Mouse (Mus musculus) hindbrain, embryonic 12.5 days (tissue): ENCODE measurements around the gene Adamts10. TPM values are rescaled to one million over a fixed set of nuclear protein-coding genes. Genes with fewer than 3 reads are reported as not detected.

ENCODE experiments used
- ATAC-seq: fragments of 200-750 bp; cut with Nextera tagmentation; 2 replicates; pipeline ENCODE4 v1.8.0; 2017; ENCODE audit warnings: moderate TSS enrichment; ENCODE audit not compliant: low FRiP score
- H3K27ac ChIP-seq: fragments of 300-500 bp; sonication (generic); 2 replicates; pipeline ENCODE4 v1.5.1; 2016; ENCODE audit warnings: mild to moderate bottlenecking
- H3K27me3 ChIP-seq: fragments of 300-500 bp; sonication (generic); 2 replicates; pipeline ENCODE4 v1.6.1; 2016; ENCODE audit warnings: mild to moderate bottlenecking
- H3K36me3 ChIP-seq: fragments of 300-500 bp; sonication (generic); 2 replicates; pipeline ENCODE4 v1.6.1; 2016; ENCODE audit warnings: mild to moderate bottlenecking
- H3K4me1 ChIP-seq: fragments of 300-500 bp; sonication (generic); 2 replicates; pipeline ENCODE4 v1.6.1; 2016
- H3K4me2 ChIP-seq: fragments of 300-500 bp; sonication (generic); replicated peaks from 2 replicates; pipeline ENCODE4 v1.6.1; 2016; ENCODE audit warnings: mild to moderate bottlenecking
- H3K4me3 ChIP-seq: fragments of 300-500 bp; sonication (generic); 2 replicates; pipeline ENCODE4 v1.5.1; 2016; ENCODE audit warnings: mild to moderate bottlenecking
- H3K9ac ChIP-seq: fragments of 300-500 bp; sonication (generic); 2 replicates; pipeline ENCODE4 v1.6.1; 2016; ENCODE audit warnings: mild to moderate bottlenecking, moderate library complexity
- H3K9me3 ChIP-seq: fragments of 300-500 bp; sonication (generic); replicated peaks from 2 replicates; pipeline ENCODE4 v1.6.1; 2016; ENCODE audit warnings: mild to moderate bottlenecking
- WGBS: fragments of 180-500 bp; shearing (Covaris S2); methylation state at CpG from one replicate; pipeline ENCODE4 v1.1.7; 2016; 5-methylcytosine and 5-hydroxymethylcytosine counted together
- polyA plus RNA-seq: library from polyadenylated mRNA; unstranded; fragments of >200 nt; fragmentation: Nextera tagmentation; extraction: Ambion mirVana; gene quantifications from 2 replicates; pipeline ENCODE4 v1.2.1, GENCODE M21; 2016

The Adamts10 gene
- polyA plus RNA-seq: 67.1 and 73.8 TPM in 2 replicates

DNA sequence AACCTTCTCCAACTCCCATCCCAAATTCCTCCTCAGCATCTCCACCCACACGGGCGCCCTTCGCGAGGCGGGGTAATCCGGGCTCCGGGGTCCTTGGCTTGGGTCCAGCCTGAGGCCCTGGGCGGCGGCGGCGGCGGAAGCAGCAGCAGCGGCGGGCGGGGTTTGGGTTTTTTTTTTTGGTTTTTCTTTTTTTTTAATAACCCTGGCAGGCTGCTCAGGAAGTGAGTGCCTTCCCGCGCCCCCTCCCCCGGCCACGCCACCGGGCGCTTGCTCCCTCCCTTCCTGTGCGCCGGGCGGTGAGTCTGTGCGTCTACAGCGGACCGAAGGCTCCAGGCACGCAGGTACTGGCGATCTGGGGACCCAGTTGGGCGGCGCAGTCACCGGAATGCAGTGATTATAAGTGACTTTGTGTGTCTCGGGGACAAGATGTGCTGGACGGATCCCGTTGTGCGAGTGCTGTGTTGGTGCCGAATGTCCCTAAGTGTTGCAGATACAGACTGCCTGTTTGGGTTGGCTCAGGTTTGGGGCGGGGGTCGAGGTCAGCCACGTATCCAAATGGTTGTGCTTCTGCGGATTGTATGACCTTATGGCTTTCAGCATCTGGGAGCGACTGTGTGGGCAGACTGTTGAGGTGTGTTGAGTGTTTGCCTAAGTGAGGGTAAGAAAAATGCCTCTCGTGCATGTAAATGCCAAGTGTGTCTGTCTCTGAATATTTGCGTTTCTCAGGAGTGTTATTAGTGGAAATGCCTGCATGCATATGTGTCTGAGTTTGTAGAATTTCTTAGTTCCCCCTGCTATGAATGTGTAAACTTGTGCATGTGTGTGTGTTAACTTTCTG lies at the start of gene Adamts10:
Gene Adamts10, plus strand, starts transcription at position 287 of the 838 bp plus-strand sequence.
- H3K36me3 ChIP-seq: peaks cover 6% of the 10 kb centered on the region
- H3K4me2 ChIP-seq: peak within 1 kb of the TSS; percentile 79
- H3K4me3 ChIP-seq: peak within 1 kb of the TSS; percentile 60
- WGBS: under 1% methylated on average over 41 of the region's 44 CpGs
- peaks cover 19% of the 10 kb centered on the region for H3K4me1 ChIP-seq
- ATAC-seq: peak; percentile 64
- no peaks in the 10 kb centered on the region for H3K27me3 ChIP-seq
- H3K9ac ChIP-seq: peak within 1 kb of the TSS; percentile 73
- H3K27ac ChIP-seq: peak within 1 kb of the TSS; percentile 78
- H3K9me3 ChIP-seq: no peaks in the 10 kb centered on the region

- ATAC-seq: no peak
- 49% methylated on average over 6 of the region's 6 CpGs for WGBS
- Histone ChIP-seq H3K9ac (no peak overlapping the region), H3K9me3 (0 out of 2 replicates have a peak, but pooled peaks cover 4% of the 10 kb centered on the region), H3K27me3 (no peaks in the 10 kb centered on the region; the same call in 1 of the 2 replicates), H3K4me1 (no peaks in the 10 kb centered on the region), H3K36me3 (no peaks in the 10 kb centered on the region), H3K4me3 (no peak overlapping the region), H3K27ac (no peak overlapping the region), H3K4me2 (no peak overlapping the region)
Observed at GRCm38 (mm10) chr17:33484020-33484419, 40.0 kb upstream of the Adamts10 start.

- Histone ChIP-seq H3K9ac (no peak overlapping the region), H3K27ac (no peak overlapping the region), H3K4me3 (no peak overlapping the region), H3K27me3 (no peaks in the 10 kb centered on the region; the same call in 1 of the 2 replicates), H3K4me1 (no peaks in the 10 kb centered on the region), H3K36me3 (no peaks in the 10 kb centered on the region), H3K9me3 (no peaks in the 10 kb centered on the region; the same call in 1 of the 2 replicates), H3K4me2 (no peak overlapping the region)
- no peak for ATAC-seq
- WGBS: 84% methylated on average over 2 of the region's 2 CpGs
Observed at GRCm38 (mm10) chr17:33487211-33487610, 36.8 kb upstream of the Adamts10 start.

DNA sequence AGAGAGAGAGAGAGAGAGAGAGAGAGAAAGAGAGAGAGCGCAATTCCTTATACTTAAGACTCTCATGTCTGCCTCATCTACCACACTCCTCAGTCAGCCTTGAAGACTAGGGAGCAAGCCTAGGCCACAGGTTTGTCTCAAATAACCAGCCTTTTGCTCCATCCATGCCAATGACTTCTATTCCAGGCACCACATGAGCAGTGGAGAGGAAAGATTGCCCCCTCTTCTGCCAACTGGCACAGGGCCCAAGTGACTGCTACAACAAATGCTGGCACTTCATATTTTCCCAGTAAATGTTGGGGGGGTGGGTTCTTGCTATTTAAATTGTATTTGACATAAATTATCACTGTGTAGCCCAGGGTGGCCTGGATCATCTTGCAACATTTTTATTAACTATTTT lies 36.4 kb upstream of the Adamts10 start:
- H3K4me1 ChIP-seq: no peaks in the 10 kb centered on the region
- no peaks in the 10 kb centered on the region; the same call in 1 of the 2 replicates for H3K27me3 ChIP-seq
- no peaks in the 10 kb centered on the region; the same call in 1 of the 2 replicates for H3K9me3 ChIP-seq
- no peaks in the 10 kb centered on the region for H3K36me3 ChIP-seq
- H3K4me3 ChIP-seq: no peak overlapping the region
- 100% methylated on average over 1 of the region's 1 CpGs for WGBS
- H3K9ac ChIP-seq: no peak overlapping the region
- H3K27ac ChIP-seq: no peak overlapping the region
- ATAC-seq: no peak
- H3K4me2 ChIP-seq: no peak overlapping the region

GRCm38 (mm10) chr17:33491371-33491770 lies 32.6 kb upstream of the Adamts10 start:
- no peaks in the 10 kb centered on the region for H3K4me1 ChIP-seq
- no peaks in the 10 kb centered on the region; the same call in 1 of the 2 replicates for H3K9me3 ChIP-seq
- no peak for ATAC-seq
- no peak overlapping the region for H3K4me3 ChIP-seq
- H3K4me2 ChIP-seq: no peak overlapping the region
- H3K9ac ChIP-seq: no peak overlapping the region
- H3K27ac ChIP-seq: no peak overlapping the region
- WGBS: 85% methylated on average over 2 of the region's 2 CpGs
- H3K27me3 ChIP-seq: no peaks in the 10 kb centered on the region; the same call in 1 of the 2 replicates
- no peaks in the 10 kb centered on the region for H3K36me3 ChIP-seq

GRCm38 (mm10) chr17:33493065-33493464 lies 30.9 kb upstream of the Adamts10 start:
- H3K36me3 ChIP-seq: no peaks in the 10 kb centered on the region
- 67% methylated on average over 6 of the region's 6 CpGs for WGBS
- ATAC-seq: no peak
- H3K4me2 ChIP-seq: no peak overlapping the region
- no peaks in the 10 kb centered on the region; the same call in 1 of the 2 replicates for H3K27me3 ChIP-seq
- no peaks in the 10 kb centered on the region; the same call in 1 of the 2 replicates for H3K9me3 ChIP-seq
- H3K9ac ChIP-seq: no peak overlapping the region
- no peak overlapping the region for H3K4me3 ChIP-seq
- H3K4me1 ChIP-seq: no peaks in the 10 kb centered on the region
- no peak overlapping the region for H3K27ac ChIP-seq

DNA sequence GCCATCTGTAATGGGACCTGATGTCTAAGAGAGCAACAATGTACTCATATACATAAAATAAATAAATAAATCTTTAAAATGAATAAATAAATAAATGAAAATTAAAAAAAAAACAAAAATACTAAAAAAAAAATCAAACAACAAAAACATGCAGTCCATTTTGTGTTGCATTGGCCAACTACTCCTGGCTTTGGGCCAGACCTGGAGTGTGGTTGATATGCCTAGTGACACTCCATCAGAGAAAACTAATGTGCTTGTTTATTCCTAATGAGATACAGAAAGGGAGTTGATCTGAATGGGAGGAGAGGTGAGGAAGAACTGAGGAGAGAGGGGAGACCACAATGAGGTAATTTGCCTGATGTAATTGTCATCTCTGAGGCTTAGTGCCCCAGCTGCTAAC lies 29.4 kb upstream of the Adamts10 start:
- no peak for ATAC-seq
- H3K4me3 ChIP-seq: no peak overlapping the region
- H3K27ac ChIP-seq: no peak overlapping the region
- no peaks in the 10 kb centered on the region for H3K4me1 ChIP-seq
- no peaks in the 10 kb centered on the region for H3K27me3 ChIP-seq
- H3K36me3 ChIP-seq: no peaks in the 10 kb centered on the region
- H3K9me3 ChIP-seq: no peaks in the 10 kb centered on the region; the same call in 1 of the 2 replicates
- H3K9ac ChIP-seq: no peak overlapping the region
- no peak overlapping the region for H3K4me2 ChIP-seq

GRCm38 (mm10) chr17:33498918-33499317 lies 25.1 kb upstream of the Adamts10 start:
- Histone ChIP-seq H3K27ac (no peak overlapping the region), H3K9me3 (no peaks in the 10 kb centered on the region), H3K36me3 (no peaks in the 10 kb centered on the region), H3K27me3 (no peaks in the 10 kb centered on the region), H3K4me1 (no peaks in the 10 kb centered on the region), H3K4me3 (no peak overlapping the region), H3K4me2 (no peak overlapping the region), H3K9ac (no peak overlapping the region)
- ATAC-seq: no peak
- 80% methylated on average over 1 of the region's 1 CpGs for WGBS

DNA sequence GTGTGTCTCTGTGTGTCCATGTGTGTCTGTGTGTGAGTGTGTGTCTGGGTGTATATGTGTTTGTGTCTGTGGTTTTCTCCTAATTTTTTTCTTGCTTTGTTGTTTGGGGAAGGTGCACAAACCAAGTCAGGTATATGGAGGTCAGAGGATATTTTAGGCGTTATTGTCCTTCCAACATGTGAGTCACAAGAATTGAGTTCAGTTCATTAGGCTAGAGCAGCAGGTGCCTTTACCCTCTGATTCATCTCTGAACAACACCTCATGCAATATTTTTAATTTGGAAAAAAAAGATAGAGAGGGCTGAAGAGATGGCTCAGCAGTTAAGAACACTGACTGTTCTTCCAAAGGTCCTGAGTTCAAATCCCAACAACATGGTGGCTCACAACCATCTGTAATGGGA lies 15.6 kb upstream of the Adamts10 start:
- ATAC-seq: no peak
- H3K27me3 ChIP-seq: no peaks in the 10 kb centered on the region
- no peaks in the 10 kb centered on the region for H3K4me1 ChIP-seq
- no peak overlapping the region for H3K4me2 ChIP-seq
- no peak overlapping the region for H3K4me3 ChIP-seq
- 89% methylated on average over 1 of the region's 1 CpGs for WGBS
- no peak overlapping the region for H3K9ac ChIP-seq
- no peaks in the 10 kb centered on the region for H3K9me3 ChIP-seq
- H3K27ac ChIP-seq: no peak overlapping the region
- H3K36me3 ChIP-seq: no peaks in the 10 kb centered on the region

DNA sequence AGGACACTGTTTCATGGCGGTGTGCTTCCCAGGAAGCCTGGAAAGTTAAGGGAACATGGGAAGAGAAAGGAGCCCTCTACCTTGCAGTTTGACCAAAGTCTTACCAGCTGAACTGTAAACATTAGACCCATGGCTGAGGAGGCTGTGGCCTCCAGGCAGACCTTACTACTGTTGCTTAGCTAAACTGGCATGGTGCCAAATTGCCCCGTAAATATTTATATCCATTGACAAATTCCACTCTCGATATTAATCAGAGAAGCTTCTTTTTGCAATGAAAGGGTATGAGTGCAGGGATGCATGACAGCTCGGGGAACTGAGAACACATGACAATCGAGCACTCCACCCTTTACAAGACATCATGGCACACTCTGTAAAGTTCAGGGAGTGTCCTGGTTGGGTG lies 13.8 kb upstream of the Adamts10 start:
- no peak overlapping the region for H3K27ac ChIP-seq
- H3K4me1 ChIP-seq: no peaks in the 10 kb centered on the region
- H3K4me2 ChIP-seq: no peak overlapping the region
- no peak for ATAC-seq
- no peak overlapping the region for H3K4me3 ChIP-seq
- H3K36me3 ChIP-seq: no peaks in the 10 kb centered on the region
- no peak overlapping the region for H3K9ac ChIP-seq
- H3K9me3 ChIP-seq: no peaks in the 10 kb centered on the region; the same call in 1 of the 2 replicates
- no peaks in the 10 kb centered on the region for H3K27me3 ChIP-seq
- 81% methylated on average over 5 of the region's 5 CpGs for WGBS

- no peak overlapping the region for H3K9ac ChIP-seq
- no peak overlapping the region for H3K4me2 ChIP-seq
- no peaks in the 10 kb centered on the region for H3K4me1 ChIP-seq
- no peak overlapping the region for H3K27ac ChIP-seq
- no peaks in the 10 kb centered on the region for H3K36me3 ChIP-seq
- ATAC-seq: no peak
- no peaks in the 10 kb centered on the region for H3K27me3 ChIP-seq
- H3K4me3 ChIP-seq: no peak overlapping the region
- WGBS: 10% methylated on average over 2 of the region's 2 CpGs
- H3K9me3 ChIP-seq: no peaks in the 10 kb centered on the region; the same call in 1 of the 2 replicates
Observed at GRCm38 (mm10) chr17:33512441-33513415, 11.3 kb upstream of the Adamts10 start.

GRCm38 (mm10) chr17:33513874-33514273 lies 10.1 kb upstream of the Adamts10 start:
- no peaks in the 10 kb centered on the region; the same call in 1 of the 2 replicates for H3K9me3 ChIP-seq
- no peak overlapping the region for H3K27ac ChIP-seq
- no peak overlapping the region for H3K4me2 ChIP-seq
- H3K27me3 ChIP-seq: no peaks in the 10 kb centered on the region
- no peak for ATAC-seq
- no peaks in the 10 kb centered on the region for H3K36me3 ChIP-seq
- WGBS: 89% methylated on average over 5 of the region's 5 CpGs
- H3K4me3 ChIP-seq: no peak overlapping the region
- no peak overlapping the region for H3K9ac ChIP-seq
- no peaks in the 10 kb centered on the region for H3K4me1 ChIP-seq
